Mouse (Mus musculus) layer of hippocampus, adult 18-20 months (tissue): ENCODE measurements around the gene Sys1. TPM values are rescaled to one million over a fixed set of nuclear protein-coding genes. Genes with fewer than 3 reads are reported as not detected.

Source experiments
- DNase-seq, 2 experiments: peaks; one replicate each; pipeline ENCODE4 v3.0.0; 2022; ENCODE audit warnings: low spot score in 2 of 2
- total RNA-seq, 2 experiments: library from RNA; stranded (reverse); gene quantifications; 2 replicates each; pipeline ENCODE4 v1.2.3; 2021

Gene Sys1
- total RNA-seq, 2 experiments from 2014 or later = 37.9 to 39.9 TPM

- DNase-seq = peak; percentile 86 to 91
Measured at GRCm38 (mm10) chr2:164496847-164497690, 40.3 kb downstream of the Sys1 start, which contains the start of gene Pigt. TSS of gene Pigt (plus strand) at chr2:164497520.

- no peak for DNase-seq
Measured at GRCm38 (mm10) chr2:164497691-164498268, 41.0 kb downstream of the Sys1 start.

- no peak for DNase-seq
Measured at GRCm38 (mm10) chr2:164499317-164499716, 42.6 kb downstream of the Sys1 start.

GRCm38 (mm10) chr2:164500511-164500910, 43.7 kb downstream of the Sys1 start:
- DNase-seq = no peak

- no peak for DNase-seq
Measured at GRCm38 (mm10) chr2:164504919-164505318, 48.2 kb downstream of the Sys1 start.

- no peak for DNase-seq
Measured at GRCm38 (mm10) chr2:164505619-164506347, 49.0 kb downstream of the Sys1 start.

GRCm38 (mm10) chr2:164507811-164508210, 51.0 kb downstream of the Sys1 start:
- DNase-seq = no peak

- DNase-seq = no peak
Measured at GRCm38 (mm10) chr2:164510621-164511190, 53.9 kb downstream of the Sys1 start.

GRCm38 (mm10) chr2:164512121-164512909, 55.6 kb downstream of the Sys1 start:
- no peak for DNase-seq

- no peak for DNase-seq
Measured at GRCm38 (mm10) chr2:164513389-164513788, 56.6 kb downstream of the Sys1 start.

- no peak for DNase-seq
Measured at GRCm38 (mm10) chr2:164514916-164515315, 58.2 kb downstream of the Sys1 start.

GRCm38 (mm10) chr2:164515897-164516296, 59.1 kb downstream of the Sys1 start:
- DNase-seq = peak in 1 of 2 experiments; percentile 35

- no peak for DNase-seq
Measured at GRCm38 (mm10) chr2:164516592-164516991, 59.8 kb downstream of the Sys1 start.

- peak in 1 of 2 experiments; percentile 71 for DNase-seq
Measured at GRCm38 (mm10) chr2:164517485-164518221, 60.9 kb downstream of the Sys1 start.

GRCm38 (mm10) chr2:164518266-164519170, 61.8 kb downstream of the Sys1 start:
- DNase-seq = peak in 1 of 2 experiments; percentile 24

- no peak for DNase-seq
Measured at GRCm38 (mm10) chr2:164519171-164519526, 62.4 kb downstream of the Sys1 start.

- DNase-seq = no peak
Measured at GRCm38 (mm10) chr2:164520782-164521181, 64.0 kb downstream of the Sys1 start.

GRCm38 (mm10) chr2:164521841-164522240, 65.1 kb downstream of the Sys1 start:
- DNase-seq = no peak

GRCm38 (mm10) chr2:164522280-164522679, 65.5 kb downstream of the Sys1 start:
- DNase-seq = no peak
